21 mouse cellular contexts compared by ENCODE assay signal in the genomic region with DNA sequence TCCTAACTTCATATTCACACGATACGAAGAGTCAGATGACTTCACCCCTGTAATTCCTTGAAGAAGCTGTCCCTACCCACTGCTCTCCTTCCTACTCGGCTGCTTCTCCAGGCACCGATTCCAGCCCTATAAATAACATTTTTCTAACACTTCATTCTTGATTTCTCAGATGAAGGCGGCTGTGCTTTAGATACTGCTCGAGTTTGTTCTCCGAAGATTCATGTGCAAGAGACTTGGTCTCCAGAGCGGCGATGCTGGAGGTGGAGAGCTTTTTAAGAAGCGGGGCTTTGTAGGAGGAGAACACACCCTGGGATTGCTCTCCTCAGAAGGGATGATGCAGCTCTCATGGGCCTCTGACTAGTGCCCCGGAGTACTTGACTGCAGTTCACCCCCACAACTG. TPM values are rescaled to one million over a fixed set of nuclear protein-coding genes. Genes with fewer than 3 reads are reported as not detected.
DNase-seq lines count a peak whose midpoint lies in the region; TF ChIP-seq lines count a peak whose summit lies in the region.
"Had no signal": no experiment of that assay in that cellular context is flagged by ENCODE, and none has a peak within 500 bp of the region (broad histone marks: within the 10 kb centered on the region; RNA-seq: fewer than 3 reads in every experiment).

No protein-coding gene starts in this region.

- H3K4me3 ChIP-seq in cortical plate, adult 2 months (ENCODE audit: insufficient read depth, low read length) = no peak overlapping the region
- H3K4me3 ChIP-seq: embryonic facial prominence, embryonic 15.5 days; heart, embryonic 10.5 days; hindbrain, embryonic 15.5 days; layer of hippocampus, adult 2 months; liver, embryonic 13.5 days had no signal

- peak; percentile 50 to 58 for DNase-seq in frontal cortex, postnatal 14 days (ENCODE audit: low spot score in 2 of 2)
- DNase-seq in left cerebral cortex, postnatal 14 days (ENCODE audit: low spot score in 2 of 2) = peak; percentile 67 to 85
- DNase-seq in right cerebral cortex, postnatal 25 days = peak; percentile 51
- no peak for DNase-seq in ovary, adult 18-20 months (ENCODE audit: low spot score)
- no peak for DNase-seq in urinary bladder, postnatal 36 days (ENCODE audit: low spot score in 2 of 2)
- no peak for DNase-seq in heart, adult 9 months (ENCODE audit: low spot score in 2 of 2)
- DNase-seq: adrenal gland, adult 8-10 months; B cell, adult 2 months; cerebellum, adult 2 months; cerebellum, postnatal 36 days; forebrain, postnatal 0 days; kidney, postnatal 25 days; liver, embryonic 13.5 days; lung, adult 2 months; lung, postnatal 14 days; thymus, postnatal 14 days had no signal

- peak overlapping the region; percentile 53 for H3K27ac ChIP-seq in cortical plate, adult 2 months (ENCODE audit: insufficient read depth, low read length)
- H3K27ac ChIP-seq: embryonic facial prominence, embryonic 15.5 days; heart, embryonic 10.5 days; hindbrain, embryonic 15.5 days; layer of hippocampus, adult 2 months; liver, embryonic 13.5 days had no signal

- peaks cover 3% of the 10 kb centered on the region for H3K4me1 ChIP-seq in cortical plate, adult 2 months (ENCODE audit: control insufficient read depth, insufficient read depth, low read length)
- H3K4me1 ChIP-seq: embryonic facial prominence, embryonic 15.5 days; heart, embryonic 10.5 days; hindbrain, embryonic 15.5 days; liver, embryonic 13.5 days had no signal

- intact Hi-C loops in left cerebral cortex, postnatal 14 days (cut with DNase I) = no loop called here

- no peak for TF ChIP-seq POLR2A in cortical plate, adult 2 months (IDR thresholded peaks at IDR 0.05; ENCODE audit: extremely low read depth, insufficient read depth, low read length)

- TF ChIP-seq CTCF in cortical plate, adult 2 months (IDR thresholded peaks at IDR 0.05; ENCODE audit: extremely low read depth, insufficient read depth, low read length) = no peak

RNA-seq across cellular contexts. Expression of gene Sec61a1, which starts 57.8 kb away (rescaled TPM):
- polyA plus RNA-seq in cortical plate, adult 2 months (2012; rRNA removed) = 86.3 and 89.3 TPM in 2 replicates
- total RNA-seq in left cerebral cortex, postnatal 14 days (2021) = 100 to 1,000 TPM; 103 to 112 TPM

Comparison
In these comparisons a context has a peak if more than half of its experiments do, and no peak if none do; other contexts are left out.
1. DNase-seq: peak in frontal cortex, postnatal 14 days (2 of 2), left cerebral cortex, postnatal 14 days (2 of 2) and right cerebral cortex, postnatal 25 days (single experiment); none in ovary, adult 18-20 months (single experiment), urinary bladder, postnatal 36 days (0 of 2) and heart, adult 9 months (0 of 2).